In the genomic region with DNA sequence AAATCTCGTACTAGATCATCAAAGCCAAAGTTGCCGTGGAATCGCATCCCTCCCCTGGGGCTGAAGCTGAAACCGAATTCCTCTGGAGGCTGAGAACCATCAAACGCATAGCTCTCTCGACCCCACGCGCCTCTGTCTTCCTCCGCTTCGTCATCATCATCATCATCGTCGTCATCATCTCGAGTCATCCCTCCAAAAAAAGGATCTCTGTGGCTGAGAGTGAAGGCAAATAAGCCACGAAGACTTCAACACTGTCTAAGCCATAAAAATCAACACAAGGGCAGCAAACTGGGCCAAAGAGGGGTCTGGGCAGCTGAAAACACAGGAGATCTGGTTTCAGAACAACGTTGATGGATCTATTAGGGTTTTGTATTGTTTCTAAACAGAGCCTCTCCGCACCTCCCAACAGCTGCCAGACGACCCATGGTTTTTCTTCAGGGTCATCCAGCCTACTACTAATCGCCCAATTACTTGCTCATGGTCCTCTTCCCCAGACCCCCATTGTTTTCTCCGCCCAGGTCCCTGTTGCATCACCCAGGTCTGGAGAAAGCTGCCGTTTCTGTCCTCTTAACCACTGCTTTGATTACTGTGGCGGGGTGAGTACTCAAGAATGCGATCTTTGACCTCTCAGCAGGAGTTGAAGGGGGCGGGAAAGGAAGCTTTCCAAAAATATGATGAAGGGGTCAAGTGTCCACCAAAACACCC, we compare ENCODE assay signal across 8 mouse cellular contexts. TPM values are rescaled to one million over a fixed set of nuclear protein-coding genes. Genes with fewer than 3 reads are reported as not detected.
DNase-seq lines count a peak whose midpoint lies in the region; ATAC-seq and TF ChIP-seq lines count a peak whose summit lies in the region.

No protein-coding gene starts in this region.

- peak; percentile 17 to 20 for DNase-seq in adrenal gland, postnatal 36 days
- DNase-seq in adrenal gland, postnatal 25 days: no peak
- peak; percentile 55 for DNase-seq in CH12.LX (ENCODE audit: extremely low read depth)
- DNase-seq in embryo, embryonic 10.5 days (ENCODE audit: low spot score): peak; percentile 78
- DNase-seq in left cerebral cortex, adult 2 months (ENCODE audit: extremely low spot score in 1 of 2, low spot score in 2 of 2): peak; percentile 32 to 34

- peaks cover 44 to 56% of the 10 kb centered on the region in 2 experiments for H3K36me3 ChIP-seq in CH12.LX (replicated peaks in 1 of 2; ENCODE audit: control insufficient read depth in 1 of 2, insufficient read depth in 1 of 2, low read length in 1 of 2)
- peaks cover 47% of the 10 kb centered on the region for H3K36me3 ChIP-seq in heart, embryonic 15.5 days
- peaks cover 12% of the 10 kb centered on the region; the same call in 1 of the 2 replicates for H3K36me3 ChIP-seq in stomach, embryonic 16.5 days (ENCODE audit: control insufficient read depth, insufficient read depth, low read length)

- dilution Hi-C loops in CH12.LX (cut with MboI; ENCODE audit: extremely low pct_ligation_motif_present, extremely low pct_unique_long_range_greater_than_20kb, low sequenced_read_pairs): no loop called here

- intact Hi-C loops in left cerebral cortex, adult 2 months (cut with DNase I): loop anchor here (2.0 kb wide), 1 partner anchor 35 kb away; the partner anchor contains the start of gene Atp8b2

- no peak for TF ChIP-seq CTCF in CH12.LX (conservative IDR thresholded peaks at IDR 0.05 in 1 of 2, IDR thresholded peaks at IDR 0.05 in 1 of 2; ENCODE audit: low read depth in 2 of 2, low read length in 2 of 2)
- no peak for TF ChIP-seq CTCF in left cerebral cortex, adult 2 months (IDR thresholded peaks at IDR 0.05)

- 17% methylated on average over 23 of the region's 23 CpGs for WGBS in heart, embryonic 15.5 days
- WGBS in stomach, embryonic 16.5 days: 10% methylated on average over 22 of the region's 23 CpGs

- H3K27me3 ChIP-seq in CH12.LX (replicated peaks): no peaks in the 10 kb centered on the region
- no peaks in the 10 kb centered on the region for H3K27me3 ChIP-seq in heart, embryonic 15.5 days
- no peaks in the 10 kb centered on the region for H3K27me3 ChIP-seq in stomach, embryonic 16.5 days (ENCODE audit: control insufficient read depth, insufficient read depth, low read length)

- no peaks in the 10 kb centered on the region for H3K9me3 ChIP-seq in CH12.LX (replicated peaks; ENCODE audit: low read length)
- H3K9me3 ChIP-seq in heart, embryonic 15.5 days (replicated peaks): no peaks in the 10 kb centered on the region
- no peaks in the 10 kb centered on the region for H3K9me3 ChIP-seq in stomach, embryonic 16.5 days (replicated peaks; ENCODE audit: control insufficient read depth, low read length)

- TF ChIP-seq RAD21 in CH12.LX (IDR thresholded peaks at IDR 0.05; ENCODE audit: low read depth, low read length): no peak

- peak overlapping the region; percentile 89 for H3K4me2 ChIP-seq in CH12.LX (ENCODE audit: insufficient read depth, low read depth, poor library complexity, severe bottlenecking)
- peak overlapping the region; percentile 87 for H3K4me2 ChIP-seq in heart, embryonic 15.5 days
- H3K4me2 ChIP-seq in stomach, embryonic 16.5 days (ENCODE audit: low read depth, low read length): peak overlapping the region; percentile 91

- in situ Hi-C loops in CH12.LX (cut with MboI; ENCODE audit: low pct_ligation_motif_present, low pct_unique_long_range_greater_than_20kb, low sequenced_read_pairs): no loop called here

- peak overlapping the region; percentile 87 to 99 (median 94) for H3K4me3 ChIP-seq in CH12.LX (replicated peaks in 1 of 3; ENCODE audit: low read depth in 2 of 3, low read length in 2 of 3, poor library complexity in 1 of 3)
- peak overlapping the region; percentile 82 for H3K4me3 ChIP-seq in heart, embryonic 15.5 days
- H3K4me3 ChIP-seq in left cerebral cortex, adult 2 months: peak overlapping the region; percentile 69
- H3K4me3 ChIP-seq in stomach, embryonic 16.5 days (replicated peaks; ENCODE audit: low read length): peak overlapping the region; percentile 79

- TF ChIP-seq POLR2A in CH12.LX (IDR thresholded peaks at IDR 0.05; ENCODE audit: low read depth, low read length): no peak

- H3K27ac ChIP-seq in CH12.LX (ENCODE audit: insufficient read depth, low read depth): peak overlapping the region; percentile 82
- peak overlapping the region; percentile 88 for H3K27ac ChIP-seq in heart, embryonic 15.5 days
- H3K27ac ChIP-seq in left cerebral cortex, adult 2 months: peak overlapping the region; percentile 99
- H3K27ac ChIP-seq in stomach, embryonic 16.5 days (ENCODE audit: low read length): peak overlapping the region; percentile 94

- peak overlapping the region; percentile 99 for H3K9ac ChIP-seq in CH12.LX (ENCODE audit: insufficient read depth, low read depth)
- peak overlapping the region; percentile 69 for H3K9ac ChIP-seq in heart, embryonic 15.5 days
- H3K9ac ChIP-seq in stomach, embryonic 16.5 days (ENCODE audit: low read length): peak overlapping the region; percentile 83

- peaks cover 25% of the 10 kb centered on the region for H3K79me2 ChIP-seq in CH12.LX (replicated peaks; ENCODE audit: control insufficient read depth, extremely low read depth, insufficient read depth, poor library complexity, severe bottlenecking)

- ATAC-seq in heart, embryonic 15.5 days (replicated peaks; ENCODE audit: insufficient number of reproducible peaks, insufficient read depth, low FRiP score, low read depth): 0 out of 2 replicates have a peak, but pooled peaks have one; percentile 34
- peak; percentile 41 for ATAC-seq in megakaryocyte progenitor cell, adult 5-6 weeks (replicated peaks; ENCODE audit: poor library complexity)
- ATAC-seq in stomach, embryonic 16.5 days (ENCODE audit: insufficient read depth, low FRiP score): peak; percentile 38

- H3K4me1 ChIP-seq in CH12.LX (ENCODE audit: control insufficient read depth in 1 of 2, insufficient read depth in 2 of 2): peaks cover 0 to 22% of the 10 kb centered on the region in 2 experiments; a peak in 2 of 4 replicates
- peaks cover 22% of the 10 kb centered on the region for H3K4me1 ChIP-seq in heart, embryonic 15.5 days (replicated peaks)
- H3K4me1 ChIP-seq in stomach, embryonic 16.5 days (ENCODE audit: control insufficient read depth, insufficient read depth, low read length): 0 out of 2 replicates have a peak, but pooled peaks cover 5% of the 10 kb centered on the region

- no peak for TF ChIP-seq EP300 in CH12.LX (IDR thresholded peaks at IDR 0.05; ENCODE audit: low read length)

TF ChIP-seq in CH12.LX, 34 proteins besides CTCF, POLR2A, EP300 and RAD21:
- TF ChIP-seq ETS1 (conservative IDR thresholded peaks at IDR 0.05; ENCODE audit: low read depth, low read length): 0 out of 2 replicates have a peak, but pooled peaks have one; percentile 10
- TF ChIP-seq MYC (IDR thresholded peaks at IDR 0.05; ENCODE audit: low read depth, low read length): 0 out of 2 replicates have a peak, but pooled peaks have one; percentile 32
- TF ChIP-seq TCF12 (IDR thresholded peaks at IDR 0.05; ENCODE audit: low read depth, low read length): 0 out of 2 replicates have a peak, but pooled peaks have one; percentile 40
- TF ChIP-seq SMC3 (IDR thresholded peaks at IDR 0.05; ENCODE audit: low read depth, low read length): no peak

RNA-seq across cellular contexts. Expression of gene Hax1, which starts 0.6 kb away (rescaled TPM):
- 100 to 1,000 TPM; 159 to 161 TPM for total RNA-seq in adrenal gland, postnatal 36 days (2021)
- 136 and 149 TPM in 2 replicates for total RNA-seq in adrenal gland, postnatal 25 days (2021)
- total RNA-seq in CH12.LX (2012; rRNA removed) (268 and 353 TPM in 2 replicates), CH12.LX (2014; rRNA removed) (294 and 302 TPM in 2 replicates)
- polyA plus RNA-seq in CH12.LX (2012; ENCODE audit: insufficient read length, low read depth): 304 and 319 TPM in 2 replicates
- 78.8 and 85.8 TPM in 2 replicates for polyA plus RNA-seq in heart, embryonic 15.5 days (2015; fragmentation: Nextera tagmentation; extraction: Ambion mirVana)
- 100 to 1,000 TPM in 1 of 2 experiments, 10 to 100 TPM in 1; 97.6 to 106 TPM for total RNA-seq in left cerebral cortex, adult 2 months (2021)
- 145 and 177 TPM in 2 replicates for total RNA-seq in megakaryocyte progenitor cell, adult 5-6 weeks (2015)
- total RNA-seq in megakaryocyte progenitor cell, adult 5-6 weeks (2017): 81.7 and 92.1 TPM in 2 replicates
- polyA plus RNA-seq in stomach, embryonic 16.5 days (2015; fragmentation: Nextera tagmentation; extraction: Ambion mirVana): 126 and 132 TPM in 2 replicates

RNA-seq across cellular contexts. Expression of gene Atp8b2, which starts 34.6 kb away (rescaled TPM):
- 10 to 100 TPM; 31.3 to 49.4 TPM for total RNA-seq in adrenal gland, postnatal 36 days (2021)
- total RNA-seq in adrenal gland, postnatal 25 days (2021): 34.6 and 43.0 TPM in 2 replicates
- total RNA-seq in CH12.LX (2012; rRNA removed) (35.8 and 51.8 TPM in 2 replicates), CH12.LX (2014; rRNA removed) (33.2 and 34.2 TPM in 2 replicates)
- 31.3 and 44.4 TPM in 2 replicates for polyA plus RNA-seq in CH12.LX (2012; ENCODE audit: insufficient read length, low read depth)
- 9.9 and 14.2 TPM in 2 replicates for polyA plus RNA-seq in heart, embryonic 15.5 days (2015; fragmentation: Nextera tagmentation; extraction: Ambion mirVana)
- total RNA-seq in left cerebral cortex, adult 2 months (2021): 100 to 1,000 TPM; 112 to 129 TPM
- 7.3 and 8.6 TPM in 2 replicates for total RNA-seq in megakaryocyte progenitor cell, adult 5-6 weeks (2015)
- total RNA-seq in megakaryocyte progenitor cell, adult 5-6 weeks (2017): 25.7 and 28.5 TPM in 2 replicates
- 11.6 and 12.3 TPM in 2 replicates for polyA plus RNA-seq in stomach, embryonic 16.5 days (2015; fragmentation: Nextera tagmentation; extraction: Ambion mirVana)

RNA-seq across cellular contexts. Expression of gene 4933434E20Rik, which starts 53.5 kb away (rescaled TPM):
- total RNA-seq in adrenal gland, postnatal 36 days (2021): 10 to 100 TPM; 81.6 to 85.9 TPM
- 77.0 and 90.3 TPM in 2 replicates for total RNA-seq in adrenal gland, postnatal 25 days (2021)
- total RNA-seq in CH12.LX (2012; rRNA removed) (89.5 and 92.2 TPM in 2 replicates), CH12.LX (2014; rRNA removed) (126 and 133 TPM in 2 replicates)
- polyA plus RNA-seq in CH12.LX (2012; ENCODE audit: insufficient read length, low read depth): 101 and 102 TPM in 2 replicates
- polyA plus RNA-seq in heart, embryonic 15.5 days (2015; fragmentation: Nextera tagmentation; extraction: Ambion mirVana): 129 and 134 TPM in 2 replicates
- 10 to 100 TPM; 95.2 to 98.7 TPM for total RNA-seq in left cerebral cortex, adult 2 months (2021)
- total RNA-seq in megakaryocyte progenitor cell, adult 5-6 weeks (2015): 54.6 and 65.9 TPM in 2 replicates
- total RNA-seq in megakaryocyte progenitor cell, adult 5-6 weeks (2017): 36.0 and 42.3 TPM in 2 replicates
- 157 and 158 TPM in 2 replicates for polyA plus RNA-seq in stomach, embryonic 16.5 days (2015; fragmentation: Nextera tagmentation; extraction: Ambion mirVana)

RNA-seq across cellular contexts. Expression of gene Ubap2l, which starts 54.5 kb away (rescaled TPM):
- 100 to 1,000 TPM; 146 to 159 TPM for total RNA-seq in adrenal gland, postnatal 36 days (2021)
- total RNA-seq in adrenal gland, postnatal 25 days (2021): 158 and 190 TPM in 2 replicates
- total RNA-seq in CH12.LX (2012; rRNA removed): 72.6 and 83.7 TPM in 2 replicates
- 48.5 and 49.0 TPM in 2 replicates for total RNA-seq in CH12.LX (2014; rRNA removed)
- 189 and 201 TPM in 2 replicates for polyA plus RNA-seq in CH12.LX (2012; ENCODE audit: insufficient read length, low read depth)
- 120 and 126 TPM in 2 replicates for polyA plus RNA-seq in heart, embryonic 15.5 days (2015; fragmentation: Nextera tagmentation; extraction: Ambion mirVana)
- total RNA-seq in left cerebral cortex, adult 2 months (2021): 100 to 1,000 TPM; 180 to 197 TPM
- 187 and 189 TPM in 2 replicates for total RNA-seq in megakaryocyte progenitor cell, adult 5-6 weeks (2015)
- 94.2 and 145 TPM in 2 replicates for total RNA-seq in megakaryocyte progenitor cell, adult 5-6 weeks (2017)
- 141 and 142 TPM in 2 replicates for polyA plus RNA-seq in stomach, embryonic 16.5 days (2015; fragmentation: Nextera tagmentation; extraction: Ambion mirVana)
